Comparison of ENCODE assay signal across 11 mouse cellular contexts in the genomic region with DNA sequence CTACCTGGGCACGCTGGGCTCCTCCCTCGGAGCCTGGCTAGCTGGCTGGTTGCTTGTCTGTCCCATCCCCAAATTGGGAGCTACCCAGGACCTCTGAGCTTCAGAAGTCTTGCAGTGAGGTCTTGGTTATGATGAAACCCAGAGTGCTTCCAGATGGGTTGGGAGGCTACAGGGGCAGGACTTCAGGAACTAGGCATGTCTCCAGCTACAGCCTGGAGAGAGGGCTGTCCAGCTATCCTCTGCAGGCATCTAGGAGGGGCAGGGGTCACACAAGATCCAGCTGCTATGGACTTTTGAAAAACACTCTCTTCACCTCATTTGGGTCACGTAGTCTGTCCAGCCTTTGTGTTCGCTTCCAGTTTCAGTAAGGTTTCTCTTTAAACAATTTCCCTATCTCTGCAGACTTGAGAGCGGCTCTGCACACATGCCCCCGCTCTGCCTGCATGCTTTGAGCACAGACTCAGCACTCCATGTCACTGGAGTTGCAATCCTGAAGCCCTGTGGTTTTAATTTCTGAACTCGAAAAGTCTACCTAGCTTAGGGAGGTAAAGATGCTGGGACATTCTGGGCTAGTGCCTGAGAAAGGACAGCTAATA. TPM values are rescaled to one million over a fixed set of nuclear protein-coding genes. Genes with fewer than 3 reads are reported as not detected.
DNase-seq lines count a peak whose midpoint lies in the region; ATAC-seq lines count a peak whose summit lies in the region.
"Had no signal": no experiment of that assay in that cellular context is flagged by ENCODE, and none has a peak within 500 bp of the region (broad histone marks: within the 10 kb centered on the region; RNA-seq: fewer than 3 reads in every experiment).

No protein-coding gene starts in this region.

- intact Hi-C loops in heart, postnatal 14 days (cut with DNase I): no loop called here

- no peaks in the 10 kb centered on the region for H3K4me1 ChIP-seq in kidney, embryonic 16.5 days (ENCODE audit: insufficient read depth, low read length)
- no peaks in the 10 kb centered on the region for H3K4me1 ChIP-seq in forebrain, embryonic 11.5 days (replicated peaks; ENCODE audit: control insufficient read depth, insufficient read depth, low read length)

- no peaks in the 10 kb centered on the region for H3K9me3 ChIP-seq in kidney, embryonic 16.5 days (ENCODE audit: low read length)
- no peaks in the 10 kb centered on the region for H3K9me3 ChIP-seq in forebrain, embryonic 11.5 days (ENCODE audit: control insufficient read depth, low read length)

- H3K4me3 ChIP-seq in kidney, embryonic 16.5 days (ENCODE audit: low read length): no peak overlapping the region
- no peak overlapping the region for H3K4me3 ChIP-seq in forebrain, embryonic 11.5 days (ENCODE audit: low read depth, low read length)

- H3K36me3 ChIP-seq in kidney, embryonic 16.5 days (ENCODE audit: insufficient read depth, low read length): peaks cover 27% of the 10 kb centered on the region
- H3K36me3 ChIP-seq in forebrain, embryonic 11.5 days (ENCODE audit: control insufficient read depth, insufficient read depth, low read length): no peaks in the 10 kb centered on the region; the same call in 1 of the 2 replicates

- no peak overlapping the region for H3K9ac ChIP-seq in kidney, embryonic 16.5 days (replicated peaks; ENCODE audit: low read length)
- H3K9ac ChIP-seq in forebrain, embryonic 11.5 days (ENCODE audit: low read length): no peak overlapping the region

- H3K4me2 ChIP-seq in kidney, embryonic 16.5 days (replicated peaks; ENCODE audit: low read depth, low read length): no peak overlapping the region
- H3K4me2 ChIP-seq in forebrain, embryonic 11.5 days (ENCODE audit: low read depth, low read length, severe bottlenecking): no peak overlapping the region

- DNase-seq in kidney, adult 11 months: peak; percentile 32
- no peak for DNase-seq in kidney, adult 8-10 months
- peak; percentile 42 to 49 for DNase-seq in heart, postnatal 14 days
- DNase-seq in lung, postnatal 36 days: peak; percentile 64
- DNase-seq in forebrain, embryonic 11.5 days (ENCODE audit: low spot score): no peak
- no peak for DNase-seq in cerebellum, adult 11 months
- DNase-seq: cerebellum, postnatal 36 days; liver; thymus, postnatal 14 days had no signal

- H3K27ac ChIP-seq in kidney, embryonic 16.5 days (ENCODE audit: low read length): 0 out of 2 replicates have a peak overlapping the region, but pooled peaks have one; percentile 2
- H3K27ac ChIP-seq in forebrain, embryonic 11.5 days (ENCODE audit: low read depth, low read length): no peak overlapping the region

- peak; percentile 57; the same call in 1 of the 2 replicates for ATAC-seq in kidney, embryonic 16.5 days (ENCODE audit: low FRiP score, low TSS enrichment)
- no peak for ATAC-seq in erythroid progenitor cell, adult 5-6 weeks (replicated peaks; ENCODE audit: low FRiP score, poor library complexity, severe bottlenecking)
- ATAC-seq in forebrain, embryonic 11.5 days (replicated peaks; ENCODE audit: low FRiP score): no peak

- WGBS in kidney, embryonic 16.5 days: 63% methylated on average over 7 of the region's 7 CpGs
- WGBS in forebrain, embryonic 11.5 days: 89% methylated on average over 7 of the region's 7 CpGs

- no peaks in the 10 kb centered on the region for H3K27me3 ChIP-seq in kidney, embryonic 16.5 days (ENCODE audit: insufficient read depth, low read length)
- H3K27me3 ChIP-seq in forebrain, embryonic 11.5 days (ENCODE audit: control insufficient read depth, insufficient read depth, low read length): no peaks in the 10 kb centered on the region

RNA-seq across cellular contexts. Expression of a gene that starts 21.8 kb away (rescaled TPM):
- total RNA-seq in heart, postnatal 14 days (2021): 1 to 10 TPM; 5.1 to 7.9 TPM
- polyA plus RNA-seq in kidney, embryonic 16.5 days (2015; fragmentation: Nextera tagmentation; extraction: Ambion mirVana): 9.9 and 12.0 TPM in 2 replicates
- 1.3 TPM in 1 of 2 replicates, not detected in the other for total RNA-seq in erythroid progenitor cell, adult 5-6 weeks (2015; ENCODE audit: low replicate concordance)
- total RNA-seq in erythroid progenitor cell, adult 5-6 weeks (2017; ENCODE audit: low replicate concordance): 0.64 and 5.3 TPM in 2 replicates
- polyA plus RNA-seq in forebrain, embryonic 11.5 days (2014; fragmentation: Nextera tagmentation; extraction: Ambion mirVana): 10.0 and 12.2 TPM in 2 replicates

RNA-seq across cellular contexts. Expression of a gene that starts 22.0 kb away (rescaled TPM):
- 1 to 10 TPM; 5.7 to 6.0 TPM for total RNA-seq in heart, postnatal 14 days (2021)
- 8.5 and 9.1 TPM in 2 replicates for polyA plus RNA-seq in kidney, embryonic 16.5 days (2015; fragmentation: Nextera tagmentation; extraction: Ambion mirVana)
- 1.1 TPM in 1 of 2 replicates, not detected in the other for total RNA-seq in erythroid progenitor cell, adult 5-6 weeks (2015; ENCODE audit: low replicate concordance)
- total RNA-seq in erythroid progenitor cell, adult 5-6 weeks (2017; ENCODE audit: low replicate concordance): not detected in 2 replicates
- 13.8 and 14.6 TPM in 2 replicates for polyA plus RNA-seq in forebrain, embryonic 11.5 days (2014; fragmentation: Nextera tagmentation; extraction: Ambion mirVana)

RNA-seq across cellular contexts. Expression of a gene that starts 35.7 kb away (rescaled TPM):
- 1 to 10 TPM; 4.7 to 6.5 TPM for total RNA-seq in heart, postnatal 14 days (2021)
- polyA plus RNA-seq in kidney, embryonic 16.5 days (2015; fragmentation: Nextera tagmentation; extraction: Ambion mirVana): 8.9 and 9.9 TPM in 2 replicates
- total RNA-seq in erythroid progenitor cell, adult 5-6 weeks (2015; ENCODE audit: low replicate concordance): 0.84 and 2.5 TPM in 2 replicates
- 4.2 and 11.4 TPM in 2 replicates for total RNA-seq in erythroid progenitor cell, adult 5-6 weeks (2017; ENCODE audit: low replicate concordance)
- 5.7 and 7.2 TPM in 2 replicates for polyA plus RNA-seq in forebrain, embryonic 11.5 days (2014; fragmentation: Nextera tagmentation; extraction: Ambion mirVana)

RNA-seq across cellular contexts. Expression of a gene that starts 36.3 kb away (rescaled TPM):
- 10 to 100 TPM; 32.2 to 36.7 TPM for total RNA-seq in heart, postnatal 14 days (2021)
- 94.6 and 98.5 TPM in 2 replicates for polyA plus RNA-seq in kidney, embryonic 16.5 days (2015; fragmentation: Nextera tagmentation; extraction: Ambion mirVana)
- 4.6 and 12.3 TPM in 2 replicates for total RNA-seq in erythroid progenitor cell, adult 5-6 weeks (2015; ENCODE audit: low replicate concordance)
- 8.2 and 21.4 TPM in 2 replicates for total RNA-seq in erythroid progenitor cell, adult 5-6 weeks (2017; ENCODE audit: low replicate concordance)
- 140 and 142 TPM in 2 replicates for polyA plus RNA-seq in forebrain, embryonic 11.5 days (2014; fragmentation: Nextera tagmentation; extraction: Ambion mirVana)

Comparison
In these comparisons a context has a peak if more than half of its experiments do, and no peak if none do; other contexts are left out.
1. DNase-seq: peak in kidney, adult 11 months (single experiment), heart, postnatal 14 days (2 of 2) and lung, postnatal 36 days (single experiment); none in kidney, adult 8-10 months (0 of 2), forebrain, embryonic 11.5 days (single experiment) and cerebellum, adult 11 months (single experiment).